Mouse (Mus musculus) B cell, adult 2 months (primary cell): Measurements from ENCODE around the gene Ephb3.
"Not testable (repeated sequence)": the region's sequence is repeated elsewhere in the genome, so short reads cannot be mapped to it uniquely, and the experiment has no call there.

Source experiments
- DNase-seq, 2 experiments: peaks; one replicate each; pipeline ENCODE4 v3.0.0; 2022

Ephb3 gene

DNA sequence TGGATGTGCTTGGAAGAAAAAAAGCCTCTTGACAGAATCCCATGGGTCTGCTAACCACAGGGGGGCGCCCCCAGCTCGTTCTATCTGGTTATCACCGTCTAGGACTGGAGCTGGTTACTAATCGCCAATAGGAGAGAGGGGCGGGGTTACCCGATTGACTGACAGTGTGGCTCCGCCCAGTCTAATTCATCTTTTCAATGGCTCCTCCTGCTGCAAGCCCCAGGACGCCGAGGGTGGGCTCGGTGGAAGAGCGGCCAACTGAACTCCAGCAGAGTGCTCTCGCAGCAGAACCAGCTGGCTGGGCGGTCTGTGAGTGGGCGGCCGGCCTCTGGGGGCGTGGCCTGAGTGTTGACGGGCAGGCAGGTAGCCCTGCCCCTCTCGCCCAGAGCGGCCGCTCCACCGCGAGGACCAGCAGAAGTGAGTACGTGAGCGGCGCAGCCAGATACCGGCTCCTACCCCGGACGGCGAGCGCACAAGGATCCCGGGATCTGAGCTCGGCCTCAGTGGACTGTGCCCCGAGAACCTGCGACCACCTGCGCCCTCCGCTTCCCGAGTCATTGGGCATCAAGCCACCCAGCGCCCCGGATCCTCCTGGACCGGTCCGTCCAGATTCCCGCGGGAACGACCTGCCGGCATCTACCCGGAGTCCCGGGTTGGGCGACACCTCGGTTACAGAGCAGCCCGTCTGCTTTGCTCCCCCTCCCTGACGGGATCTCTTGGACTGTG, at the start of gene Ephb3:
TSS of gene Ephb3 (plus strand) at position 389 of the 726 bp plus-strand sequence.
- peak; percentile 70 to 74 for DNase-seq

DNA sequence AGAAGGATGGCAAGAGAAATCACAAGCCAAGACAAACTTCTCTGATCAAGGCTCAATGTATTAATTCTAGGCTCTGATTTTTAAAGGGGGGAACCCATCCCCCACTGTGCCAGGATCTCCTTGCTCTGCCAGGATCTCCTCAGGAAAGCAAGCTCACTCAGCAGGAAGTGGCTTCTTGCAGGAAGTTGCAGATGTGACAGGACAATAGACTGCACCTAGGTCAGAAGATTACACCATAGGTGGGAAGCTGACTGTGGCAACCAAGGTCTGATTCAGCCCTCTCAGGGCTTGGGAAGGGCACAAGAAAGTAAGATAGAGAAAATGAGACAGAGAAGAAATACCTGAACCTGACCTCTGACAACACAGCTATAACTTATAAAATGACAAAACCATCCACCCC, 48.3 kb upstream of the Ephb3 start:
- not testable (repeated sequence) for DNase-seq

DNA sequence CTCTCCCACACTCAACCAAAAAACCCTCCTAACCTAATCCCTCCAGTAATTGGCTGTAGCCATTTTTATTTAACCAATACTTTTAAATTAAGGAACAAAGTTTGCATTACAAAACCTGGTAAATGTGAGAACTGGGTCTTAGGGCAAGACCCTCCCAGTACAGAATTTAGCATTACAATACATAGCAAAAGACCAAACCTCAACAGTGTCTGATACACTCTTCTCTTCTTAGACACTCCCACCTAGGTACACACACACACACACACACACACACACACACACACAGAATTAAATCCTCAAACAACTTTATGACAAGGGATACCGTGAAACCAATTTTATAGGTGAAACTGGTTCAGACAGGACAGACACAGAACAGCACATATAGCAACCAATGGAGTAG, 45.3 kb upstream of the Ephb3 start:
- DNase-seq = not testable (repeated sequence)

DNA sequence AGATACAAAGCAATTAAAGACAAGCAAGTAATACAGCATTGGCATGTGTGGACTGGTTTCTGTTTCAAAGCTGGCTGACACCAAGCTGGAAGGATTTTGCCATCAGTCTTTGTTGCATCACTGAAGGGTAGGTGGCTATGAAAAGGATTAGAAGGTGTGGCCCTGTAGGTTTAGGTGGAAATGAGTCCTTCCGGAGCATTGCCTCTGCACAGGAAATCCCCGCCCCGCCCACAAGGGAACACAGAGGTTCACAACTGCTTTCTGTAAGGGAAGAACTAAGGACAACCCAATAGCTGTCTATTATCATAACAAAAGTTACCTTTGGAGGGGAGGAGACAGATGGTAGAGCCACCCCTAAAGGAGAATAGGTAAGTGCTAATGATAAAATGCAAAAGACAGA, 41.1 kb upstream of the Ephb3 start:
- DNase-seq = not testable (repeated sequence)

DNA sequence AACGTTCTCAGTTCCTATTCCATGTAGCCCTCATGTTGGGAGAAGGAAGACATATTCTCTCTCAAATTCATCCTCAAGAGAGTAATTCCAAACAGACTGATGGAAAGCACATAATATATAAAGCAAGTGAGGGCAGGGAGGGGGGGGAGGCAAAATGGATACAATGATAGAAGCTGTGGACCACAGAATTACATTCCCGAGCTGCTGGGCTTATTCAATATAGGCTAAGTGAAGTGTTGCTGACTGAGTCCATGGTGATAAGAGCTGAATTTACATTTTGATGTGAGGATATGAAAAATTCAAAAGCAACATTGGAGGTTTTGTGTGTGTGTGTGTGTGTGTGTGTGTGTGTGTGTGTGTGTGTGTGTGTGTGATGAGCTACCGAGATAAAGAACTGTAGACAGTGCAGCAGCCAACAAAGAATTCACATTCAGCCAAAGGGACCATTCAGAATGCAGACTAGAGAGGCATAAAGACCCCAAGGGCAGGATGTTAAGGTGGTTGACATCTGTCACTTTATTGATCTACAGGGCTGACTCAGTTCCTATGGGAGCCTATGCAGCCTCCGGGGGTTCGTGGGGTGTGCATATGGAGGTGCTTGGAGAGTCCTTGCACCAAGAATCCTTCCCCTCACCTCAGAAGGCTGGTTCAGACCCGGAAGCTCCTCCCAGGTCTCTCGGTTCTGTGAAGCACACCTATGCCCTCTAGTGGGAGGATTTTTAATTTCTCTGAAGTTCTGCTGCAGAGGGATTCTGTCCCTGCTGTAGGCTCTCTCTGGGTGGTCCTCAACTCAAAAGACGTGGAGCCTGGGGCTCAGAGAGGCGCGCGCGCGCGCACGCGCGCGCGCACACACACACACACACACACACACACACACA, 39.0 kb upstream of the Ephb3 start:
- DNase-seq = not testable (repeated sequence)

DNA sequence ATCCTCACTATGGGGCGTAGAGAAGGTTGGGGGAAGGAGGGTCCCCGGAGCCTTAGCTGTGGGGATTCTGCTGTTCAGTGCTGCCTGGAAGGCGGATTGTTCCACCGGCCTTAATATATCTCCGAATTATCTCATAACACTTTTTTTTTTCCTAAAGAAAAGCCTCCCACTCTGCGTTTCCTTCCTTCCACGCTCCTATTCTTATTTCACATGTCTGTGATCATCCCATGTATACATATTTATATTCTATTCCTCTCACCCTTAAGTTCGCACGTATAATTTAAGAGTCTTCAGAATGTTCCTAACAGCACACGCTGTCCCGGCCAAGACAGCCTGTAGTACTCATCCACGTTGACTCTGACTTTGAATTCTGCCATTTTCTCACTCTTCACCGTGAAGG, 35.8 kb upstream of the Ephb3 start:
- DNase-seq = no peak

DNA sequence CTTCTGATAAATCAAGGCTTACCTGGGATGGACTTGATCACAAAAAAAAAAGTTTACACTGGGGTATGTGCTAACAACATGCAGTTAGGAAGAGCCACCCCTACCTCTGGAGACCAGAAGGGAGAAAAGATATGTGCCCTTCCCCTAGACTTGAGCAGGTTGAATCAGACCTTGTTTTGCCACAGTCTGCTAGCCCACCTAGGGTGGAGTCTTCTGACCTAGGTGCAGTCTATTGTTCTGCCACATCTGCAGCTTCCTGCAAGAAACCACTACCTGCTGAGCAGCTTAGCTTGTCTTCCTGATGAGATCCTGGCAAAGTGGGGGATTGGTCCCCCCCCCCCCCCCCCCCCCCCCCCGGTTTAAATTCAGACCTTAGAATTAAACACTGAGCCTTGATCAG, 29.3 kb upstream of the Ephb3 start:
- DNase-seq = no peak

DNA sequence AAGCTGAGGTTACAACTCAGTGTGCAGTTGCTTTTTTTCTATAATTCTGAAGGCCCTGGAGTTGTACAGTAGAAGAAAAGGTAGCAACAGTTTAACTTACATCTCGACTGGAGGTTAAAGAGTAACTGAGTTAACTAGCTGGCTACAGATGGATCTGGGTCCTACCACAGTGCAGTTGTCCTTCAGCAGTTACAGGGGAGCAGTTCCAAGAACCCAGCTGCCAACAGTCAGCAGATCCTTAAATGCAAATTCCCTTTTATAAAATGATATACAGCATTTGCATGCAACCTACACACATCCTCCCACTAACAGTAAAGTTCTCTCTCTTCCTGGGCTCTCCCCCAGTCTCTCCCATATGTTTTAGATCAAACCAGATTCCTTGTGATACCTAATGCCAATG, 22.4 kb upstream of the Ephb3 start:
- no peak for DNase-seq

DNA sequence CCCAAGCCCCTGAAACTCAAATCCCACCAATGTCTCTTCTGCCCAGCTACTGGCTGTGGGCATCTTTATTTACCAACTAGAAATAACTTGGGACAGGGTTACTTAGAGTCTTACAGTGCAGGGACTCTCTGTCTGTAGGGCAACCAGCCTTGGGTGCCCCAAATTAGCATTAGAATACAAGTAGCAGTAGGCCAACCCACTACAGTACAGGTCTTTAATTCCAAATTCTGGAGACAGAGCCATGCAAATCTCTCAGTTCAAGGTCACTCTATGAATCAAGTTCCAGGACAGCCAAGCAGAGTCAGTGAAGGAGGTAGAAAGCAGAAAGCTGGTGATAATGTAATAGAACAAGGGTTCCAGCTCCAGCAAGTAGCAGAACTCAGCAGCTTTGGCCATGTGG, 19.9 kb upstream of the Ephb3 start:
- DNase-seq = no peak

DNA sequence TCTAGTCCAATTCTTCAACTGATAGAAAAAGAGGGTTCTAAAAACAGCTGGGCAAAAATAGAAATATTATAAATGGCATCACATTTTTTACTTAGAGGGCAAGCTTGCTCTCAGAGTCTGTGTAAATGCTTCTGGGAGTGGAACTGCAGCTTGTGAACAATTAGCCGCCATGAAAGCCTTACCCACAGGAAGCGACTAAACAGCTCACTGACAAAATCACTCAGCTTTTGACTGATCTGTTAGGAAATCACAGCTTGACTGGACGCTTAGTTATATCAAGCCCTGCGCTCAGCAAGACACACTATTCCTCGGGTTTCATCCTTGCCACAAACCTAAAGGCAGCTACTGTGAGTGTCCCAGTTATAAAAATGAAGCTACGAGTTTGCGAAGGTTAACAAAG, 17.0 kb upstream of the Ephb3 start:
- no peak for DNase-seq

DNA sequence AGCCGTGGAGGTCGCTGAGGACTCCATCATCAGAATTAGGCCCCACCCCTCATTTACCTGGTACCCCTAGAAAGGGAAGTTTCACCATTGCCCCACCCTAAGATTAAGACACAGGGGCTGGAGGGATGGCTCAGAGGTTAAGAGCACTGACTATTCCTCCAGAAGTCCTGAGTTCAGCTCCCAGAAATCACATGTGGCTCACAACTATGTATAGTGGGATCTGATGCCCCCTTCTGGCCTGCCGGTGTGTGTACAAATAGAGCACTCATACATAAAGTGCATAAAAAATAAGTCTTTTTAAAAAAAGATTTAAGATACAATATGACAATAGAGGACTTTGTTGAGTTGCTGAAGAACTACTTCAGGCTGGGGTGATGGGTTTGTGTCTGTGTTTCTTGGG, 16.2 kb upstream of the Ephb3 start:
- DNase-seq = no peak

DNA sequence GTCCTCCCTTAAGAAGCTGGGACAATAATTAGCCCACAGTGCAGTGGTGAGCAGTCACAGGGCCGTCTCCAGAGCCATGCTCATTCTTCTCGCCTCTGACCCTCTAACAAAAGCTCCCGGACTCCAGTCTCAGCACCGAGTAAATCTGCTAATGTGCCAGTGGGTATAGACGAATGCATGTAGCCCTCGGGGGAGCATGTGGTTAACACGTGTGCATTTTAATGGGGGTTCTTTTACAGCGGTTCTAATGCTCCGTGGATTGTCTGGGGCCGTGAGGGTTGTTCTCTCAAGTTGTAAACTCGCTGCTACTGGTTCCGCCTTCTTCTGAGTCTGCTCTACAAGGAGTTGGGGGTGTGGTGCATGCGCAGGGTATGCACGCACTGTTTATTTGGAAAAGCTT, 13.0 kb upstream of the Ephb3 start:
- no peak for DNase-seq

DNA sequence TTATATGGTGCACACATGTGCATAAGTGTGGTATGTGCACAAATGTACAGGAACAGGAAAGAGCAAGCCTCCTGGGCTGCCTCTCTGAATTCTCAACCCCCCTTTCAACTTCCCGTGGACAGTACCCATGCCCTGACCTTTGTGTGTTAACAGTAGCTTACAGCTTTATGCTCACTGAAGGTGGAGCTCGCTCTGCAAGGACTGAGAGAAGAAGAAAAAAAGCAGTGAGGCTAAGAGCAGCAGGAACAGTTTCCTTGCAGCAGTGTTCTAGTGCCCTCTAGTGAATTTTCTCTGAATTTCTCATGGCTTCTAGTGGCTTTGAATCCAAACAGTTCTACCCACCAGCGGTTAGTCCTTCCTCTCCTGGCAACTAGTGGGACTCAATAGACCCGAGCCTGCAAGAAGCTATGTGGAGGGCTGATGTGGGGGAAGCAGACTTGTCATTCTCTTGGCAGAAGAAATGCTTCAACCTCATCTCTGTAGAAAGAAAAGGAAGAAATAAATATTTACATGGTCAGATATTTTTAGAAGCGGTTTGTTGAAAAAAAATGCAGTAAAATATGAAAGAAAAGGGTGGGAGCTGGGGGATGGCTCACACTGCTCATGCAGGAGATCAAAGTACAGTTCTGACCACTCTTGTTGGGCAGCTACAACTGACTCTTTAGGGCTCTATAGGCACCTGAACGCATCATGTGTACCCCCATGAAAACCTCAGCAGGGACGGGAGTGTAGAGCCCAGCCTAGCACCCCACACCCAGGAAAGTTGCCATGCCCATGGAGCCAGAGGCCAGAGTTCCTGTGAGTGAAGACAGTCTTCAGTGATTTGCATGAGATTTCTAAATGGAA, 11.8 kb upstream of the Ephb3 start:
- DNase-seq = peak; percentile 8 to 9

DNA sequence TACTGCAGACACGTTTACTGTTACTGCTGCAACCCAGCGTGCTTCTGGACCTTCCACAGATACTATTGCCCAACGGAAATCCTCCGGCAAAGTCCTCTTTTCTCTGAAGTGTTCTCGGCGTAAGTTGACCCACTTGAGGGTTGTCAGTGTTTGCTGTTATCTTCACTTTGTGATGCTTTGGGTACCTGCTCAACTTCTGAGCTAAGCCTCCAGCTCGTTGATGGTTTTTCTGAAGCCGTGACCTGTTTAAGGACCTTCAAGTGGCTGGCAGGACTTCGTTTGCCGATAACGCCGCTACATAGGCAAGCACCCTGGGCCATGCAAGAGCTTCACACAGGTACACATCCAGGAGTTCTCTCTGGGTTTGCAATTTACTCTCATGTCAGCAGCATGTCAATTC, 10.4 kb upstream of the Ephb3 start:
- DNase-seq = no peak

DNA sequence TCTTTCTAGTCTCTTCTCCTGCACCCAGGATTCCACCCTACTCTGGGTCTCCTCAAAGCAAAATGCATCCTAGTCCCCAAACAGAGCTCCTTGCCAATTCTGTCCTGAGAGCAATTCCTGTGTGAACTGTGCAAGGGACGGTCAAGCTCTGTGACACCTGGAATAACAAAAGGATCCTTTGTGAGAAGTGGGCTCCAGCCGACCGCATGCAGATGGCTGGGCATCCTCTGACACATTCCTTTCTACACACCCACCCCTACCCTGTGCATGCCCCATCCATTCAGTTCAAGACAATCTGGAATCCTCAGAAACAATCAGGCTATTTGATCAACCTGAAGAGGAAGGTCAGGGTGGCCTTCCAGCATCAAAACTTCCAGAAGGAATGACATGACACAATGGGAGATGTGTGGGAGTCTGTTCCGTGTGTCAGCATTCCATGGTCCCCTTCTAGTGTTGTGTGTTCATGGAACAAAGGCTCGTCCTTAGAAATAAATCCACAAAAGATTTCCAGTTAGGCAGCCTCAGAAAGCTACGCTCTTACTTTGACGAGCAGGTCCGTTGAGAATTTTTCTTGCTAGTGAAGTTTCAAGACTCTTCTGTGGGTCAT, 9.2 kb upstream of the Ephb3 start:
- no peak for DNase-seq

DNA sequence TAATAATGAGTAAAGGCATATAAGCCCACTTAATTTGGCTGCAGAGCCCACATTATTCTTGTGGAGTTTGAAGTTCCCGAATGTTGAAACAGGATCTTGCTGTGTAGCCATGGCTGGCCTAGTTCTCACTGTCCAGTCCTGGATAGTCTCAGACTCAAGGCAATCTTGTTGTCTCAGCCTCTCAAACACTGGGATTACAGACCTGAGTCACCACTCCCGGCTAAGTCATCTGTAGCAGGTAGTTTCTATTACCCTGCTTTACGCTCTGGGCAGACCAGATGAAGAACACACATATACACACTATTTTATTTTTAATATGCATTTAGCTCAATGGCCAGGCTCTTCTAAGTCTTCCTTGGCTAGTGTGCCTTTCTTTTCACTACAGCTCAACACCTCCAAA, 8.0 kb upstream of the Ephb3 start:
- DNase-seq = no peak

DNA sequence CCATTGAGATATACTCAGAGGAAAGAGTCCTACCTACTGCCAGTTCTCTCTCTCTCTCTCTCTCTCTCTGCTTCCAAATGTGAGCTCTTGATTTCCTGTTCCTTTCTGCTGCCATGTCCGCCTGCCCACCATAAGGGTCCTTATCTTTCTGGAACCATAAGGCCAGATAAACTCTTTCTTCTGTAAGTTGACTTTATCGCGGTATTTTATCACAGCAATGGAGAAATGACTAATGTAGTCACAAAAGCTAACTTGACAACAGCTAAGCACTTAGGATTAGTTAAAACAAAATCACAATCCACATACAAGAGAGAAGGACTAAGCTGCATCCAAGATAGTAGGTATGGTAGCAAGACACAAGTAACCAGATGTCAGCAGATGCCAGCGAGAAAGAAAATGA, 7.0 kb upstream of the Ephb3 start:
- no peak for DNase-seq

DNA sequence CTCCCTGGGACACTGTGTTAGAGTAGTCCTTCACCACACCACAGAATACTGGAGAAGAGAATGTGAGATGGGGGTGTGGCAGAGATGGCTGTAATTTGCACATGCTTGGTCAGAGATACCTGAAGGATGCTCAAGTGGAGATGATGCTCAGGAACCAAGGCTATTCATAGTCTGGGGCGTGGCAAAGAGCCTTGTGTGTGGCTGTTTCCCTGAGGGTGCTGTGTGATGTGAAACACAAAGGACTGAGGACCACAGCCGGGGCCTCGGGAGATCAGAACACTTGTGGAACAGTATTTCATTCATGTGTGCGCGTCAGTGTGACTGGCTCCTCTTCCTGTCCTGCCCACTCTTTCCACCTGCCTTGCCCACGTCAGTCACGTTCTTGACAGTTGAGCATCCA, 6.5 kb upstream of the Ephb3 start:
- DNase-seq = no peak

DNA sequence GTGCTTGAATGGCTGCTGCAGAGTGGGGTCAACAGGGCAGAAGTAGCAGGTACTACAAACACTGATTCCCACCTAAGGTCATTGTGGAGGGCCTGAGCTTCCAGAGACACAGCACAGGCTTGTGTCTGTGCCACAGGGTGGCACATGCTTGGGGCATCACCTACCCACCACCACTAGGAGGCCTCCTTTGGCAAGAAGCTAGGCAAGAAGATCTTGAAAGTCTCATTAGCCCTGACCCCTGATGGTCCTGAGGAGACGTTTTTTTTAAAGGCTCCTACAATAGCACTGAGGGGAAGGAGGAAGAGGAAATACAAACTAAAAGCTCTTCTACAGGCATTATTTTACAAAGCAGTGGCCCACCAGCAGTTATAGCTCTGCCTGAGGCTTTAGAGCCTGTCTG, 6.0 kb upstream of the Ephb3 start:
- peak in 1 of 2 experiments; percentile 16 for DNase-seq

DNA sequence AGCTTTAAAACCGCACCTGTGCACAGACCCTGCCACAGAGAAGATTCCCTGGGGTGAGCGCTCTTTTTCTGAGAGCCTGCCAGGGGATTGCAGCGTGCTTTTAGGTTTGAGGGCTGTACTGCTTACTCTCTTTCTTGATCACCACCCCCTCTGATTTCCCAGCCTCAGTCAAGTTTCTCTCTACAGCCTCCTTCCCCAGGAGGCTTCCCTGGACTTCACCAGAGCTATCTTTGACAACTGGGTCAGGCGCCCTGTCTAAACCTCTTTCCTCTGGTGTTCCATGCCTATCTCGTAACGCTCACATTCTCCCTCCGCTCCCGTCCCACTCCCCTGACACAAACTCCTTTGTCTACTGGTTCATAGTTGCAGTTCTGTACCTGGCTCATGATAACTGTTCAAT, 5.1 kb upstream of the Ephb3 start:
- DNase-seq = no peak

DNA sequence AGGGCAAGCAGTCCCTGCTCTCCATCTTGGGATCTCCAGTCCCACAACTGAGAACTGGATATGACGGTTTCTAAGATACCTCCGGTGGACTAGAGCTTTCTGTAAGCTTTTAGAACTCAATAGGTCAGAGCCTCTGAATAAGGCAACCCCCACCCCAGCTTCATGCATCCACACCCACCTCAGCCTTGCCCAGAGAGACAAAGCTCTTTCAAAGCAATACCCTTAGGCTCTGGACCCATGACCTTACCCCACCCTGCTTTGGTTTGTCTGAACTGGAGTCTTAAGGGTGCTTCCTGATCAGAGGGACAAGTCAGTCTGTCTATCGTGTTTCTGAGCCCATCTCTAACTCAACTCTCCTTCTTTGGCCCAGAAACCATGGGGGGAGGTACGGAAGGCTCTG, 1.8 kb upstream of the Ephb3 start:
- no peak for DNase-seq

DNA sequence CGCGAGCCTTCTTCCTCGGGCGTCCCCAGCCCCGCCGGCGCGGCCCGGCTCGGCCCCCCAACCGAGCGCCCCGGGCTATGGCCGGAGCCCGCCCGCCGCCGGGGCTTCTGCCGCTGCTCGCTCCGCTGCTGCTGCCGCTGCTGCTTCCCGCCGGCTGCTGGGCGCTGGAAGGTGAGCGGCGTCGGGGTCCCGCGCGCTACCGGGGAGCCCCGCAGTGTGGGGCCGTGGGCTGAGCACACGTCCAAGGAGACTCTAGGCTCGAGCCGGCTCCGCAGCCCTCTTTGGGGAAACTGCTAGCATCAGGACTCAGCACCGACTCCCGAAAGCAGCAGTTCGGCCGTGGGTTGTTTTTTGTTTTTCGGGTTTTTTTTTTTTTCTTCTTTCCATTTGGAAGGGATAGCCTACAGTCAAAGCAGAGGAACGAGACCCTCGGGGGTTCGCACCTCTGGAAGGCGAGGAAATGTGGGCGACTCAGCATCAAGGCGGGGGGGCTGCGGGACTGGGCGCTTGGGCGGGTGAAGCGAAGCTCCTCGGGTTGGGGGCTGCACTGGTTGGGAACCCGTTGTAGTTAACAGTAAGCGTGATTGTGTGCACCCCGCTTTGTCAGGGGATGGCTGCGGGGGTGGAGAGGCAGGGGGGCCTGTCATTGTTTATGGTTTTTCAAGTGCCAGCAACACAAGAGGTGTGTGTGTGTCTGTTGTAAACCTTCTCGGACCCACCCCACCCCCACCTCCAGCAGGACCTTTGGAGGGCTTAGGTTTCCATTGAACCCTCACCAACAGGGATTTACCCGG, 735 bp downstream of the Ephb3 start:
- no peak for DNase-seq
